Mouse (Mus musculus): Measurements from ENCODE around the gene Olfr550. TPM values are rescaled to one million over a fixed set of nuclear protein-coding genes. Genes with fewer than 3 reads are reported as not detected.

Gene Olfr550
- polyA plus RNA-seq (2012; rRNA removed), result not detected in 2 replicates

DNA sequence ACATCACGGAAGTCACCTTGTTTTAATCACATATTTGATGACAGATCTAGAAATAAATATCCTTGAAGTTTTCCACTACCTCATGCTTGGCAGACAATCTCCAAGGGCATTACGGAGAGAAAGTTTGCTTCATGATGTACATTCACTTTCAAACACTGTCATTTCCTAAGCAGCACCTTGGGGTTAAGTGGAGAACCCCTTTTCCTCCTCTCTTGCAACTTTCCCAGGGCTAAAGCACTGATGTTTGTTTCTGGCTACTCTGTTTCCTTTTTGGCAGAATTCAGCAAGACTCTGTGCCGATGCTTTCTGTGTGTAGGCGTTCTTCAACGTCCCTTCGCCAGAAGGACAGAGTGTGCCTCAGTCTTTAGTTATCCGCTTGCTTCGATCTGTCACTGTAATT lies at the start of gene Olfr550:
Olfr550 (plus strand) TSS at position 301 of the 400 bp plus-strand sequence.
- Histone ChIP-seq H3K27me3 (ENCODE audit: control insufficient read depth, insufficient read depth, low read length) (no peaks in the 10 kb centered on the region), H3K36me3 (ENCODE audit: control insufficient read depth, insufficient read depth, low read length) (no peaks in the 10 kb centered on the region), H3K27ac (ENCODE audit: control insufficient read depth, insufficient read depth, low read depth, low read length) (no peak within 1 kb of the TSS), H3K4me1 (ENCODE audit: control insufficient read depth, insufficient read depth, low read length) (no peaks in the 10 kb centered on the region), H3K4me3 (ENCODE audit: control insufficient read depth, low read depth, low read length) (no peak within 1 kb of the TSS)
- no peak for TF ChIP-seq POLR2A (IDR thresholded peaks at IDR 0.05; ENCODE audit: control insufficient read depth, low read depth, low read length)
- TF ChIP-seq CTCF (IDR thresholded peaks at IDR 0.05; ENCODE audit: control insufficient read depth, insufficient read depth, insufficient replicate concordance, low read depth, low read length), result no peak

DNA sequence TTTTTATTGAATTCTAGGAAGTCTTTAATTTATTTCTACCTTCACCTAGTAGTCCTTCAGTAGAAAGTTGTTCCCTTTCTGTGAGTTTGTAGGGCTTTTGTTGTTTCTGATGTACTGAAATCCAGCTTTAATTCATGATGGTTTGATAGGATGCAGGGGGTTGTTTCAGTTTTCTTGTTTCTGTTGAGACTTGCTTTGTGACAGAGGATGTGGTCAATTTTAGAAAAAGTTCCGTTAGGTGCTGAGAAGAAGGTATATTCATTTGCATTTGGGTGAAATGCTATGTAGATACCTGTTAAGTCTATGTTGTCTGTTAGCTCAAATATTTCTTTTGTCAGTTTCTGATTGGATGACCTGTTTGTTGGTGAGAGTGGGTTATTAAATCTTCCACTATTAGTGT lies 42.2 kb upstream of the Olfr550 start:
- Histone ChIP-seq H3K36me3 (ENCODE audit: control insufficient read depth, insufficient read depth, low read length) (no peaks in the 10 kb centered on the region), H3K27me3 (ENCODE audit: control insufficient read depth, insufficient read depth, low read length) (no peaks in the 10 kb centered on the region), H3K4me1 (ENCODE audit: control insufficient read depth, insufficient read depth, low read length) (no peaks in the 10 kb centered on the region), H3K4me3 (ENCODE audit: control insufficient read depth, low read depth, low read length) (no peak overlapping the region), H3K27ac (ENCODE audit: control insufficient read depth, insufficient read depth, low read depth, low read length) (no peak overlapping the region)
- TF ChIP-seq POLR2A (IDR thresholded peaks at IDR 0.05; ENCODE audit: control insufficient read depth, low read depth, low read length) (no peak), CTCF (IDR thresholded peaks at IDR 0.05; ENCODE audit: control insufficient read depth, insufficient read depth, insufficient replicate concordance, low read depth, low read length) (no peak)

DNA sequence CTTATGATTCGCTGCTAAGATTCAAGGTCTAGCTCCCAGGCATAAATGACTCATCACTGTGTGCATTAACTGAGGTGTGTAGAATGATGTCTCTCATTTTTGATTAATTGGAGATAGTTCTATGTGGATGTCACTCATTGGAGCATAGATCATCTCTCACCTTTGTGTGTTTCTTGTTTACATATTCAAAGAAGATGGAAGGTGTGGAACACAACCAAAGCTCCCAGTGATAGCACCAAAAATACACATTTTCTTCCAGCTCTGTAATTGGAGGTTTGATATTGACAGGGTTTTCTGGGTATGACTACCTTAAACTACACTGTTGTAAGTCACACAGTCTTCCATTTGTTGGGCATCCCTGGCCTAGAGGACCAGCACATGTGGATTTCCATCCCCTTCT lies 36.8 kb upstream of the Olfr550 start, which contains the start of gene Olfr547:
Olfr547 (plus strand) TSS at position 301 of the 400 bp plus-strand sequence.
- no peak within 1 kb of the TSS for H3K4me3 ChIP-seq (ENCODE audit: control insufficient read depth, low read depth, low read length)
- H3K27me3 ChIP-seq (ENCODE audit: control insufficient read depth, insufficient read depth, low read length), result no peaks in the 10 kb centered on the region
- no peak within 1 kb of the TSS for H3K27ac ChIP-seq (ENCODE audit: control insufficient read depth, insufficient read depth, low read depth, low read length)
- H3K36me3 ChIP-seq (ENCODE audit: control insufficient read depth, insufficient read depth, low read length), result no peaks in the 10 kb centered on the region
- no peak for TF ChIP-seq CTCF (IDR thresholded peaks at IDR 0.05; ENCODE audit: control insufficient read depth, insufficient read depth, insufficient replicate concordance, low read depth, low read length)
- no peak for TF ChIP-seq POLR2A (IDR thresholded peaks at IDR 0.05; ENCODE audit: control insufficient read depth, low read depth, low read length)
- H3K4me1 ChIP-seq (ENCODE audit: control insufficient read depth, insufficient read depth, low read length), result no peaks in the 10 kb centered on the region

DNA sequence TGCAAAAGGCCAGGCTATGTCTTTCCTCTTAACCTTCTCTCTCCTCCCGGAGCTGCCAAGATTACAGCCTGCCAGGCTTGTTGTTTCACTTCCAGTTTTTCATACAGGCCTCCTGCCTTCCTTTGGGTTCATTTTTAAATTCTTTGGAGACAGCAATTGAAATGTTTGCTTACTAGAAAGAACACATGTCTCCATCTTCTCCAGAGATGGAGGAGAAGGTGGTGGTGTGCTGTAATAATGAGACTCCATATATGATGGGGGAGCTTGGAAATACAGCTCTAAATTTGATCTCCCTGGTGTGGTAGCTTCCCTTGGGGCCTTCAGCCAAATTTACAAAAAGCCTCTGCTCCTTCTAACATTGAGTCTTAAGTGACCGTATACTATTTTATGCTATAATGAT lies 30.6 kb upstream of the Olfr550 start, which contains the start of gene Olfr548-ps1:
Olfr548-ps1 (plus strand) TSS at position 301 of the 400 bp plus-strand sequence.
- no peak within 1 kb of the TSS for H3K4me3 ChIP-seq (ENCODE audit: control insufficient read depth, low read depth, low read length)
- H3K27ac ChIP-seq (ENCODE audit: control insufficient read depth, insufficient read depth, low read depth, low read length), result no peak within 1 kb of the TSS
- H3K36me3 ChIP-seq (ENCODE audit: control insufficient read depth, insufficient read depth, low read length), result no peaks in the 10 kb centered on the region
- no peaks in the 10 kb centered on the region for H3K4me1 ChIP-seq (ENCODE audit: control insufficient read depth, insufficient read depth, low read length)
- TF ChIP-seq CTCF (IDR thresholded peaks at IDR 0.05; ENCODE audit: control insufficient read depth, insufficient read depth, insufficient replicate concordance, low read depth, low read length) (no peak), POLR2A (IDR thresholded peaks at IDR 0.05; ENCODE audit: control insufficient read depth, low read depth, low read length) (no peak)
- no peaks in the 10 kb centered on the region for H3K27me3 ChIP-seq (ENCODE audit: control insufficient read depth, insufficient read depth, low read length)

DNA sequence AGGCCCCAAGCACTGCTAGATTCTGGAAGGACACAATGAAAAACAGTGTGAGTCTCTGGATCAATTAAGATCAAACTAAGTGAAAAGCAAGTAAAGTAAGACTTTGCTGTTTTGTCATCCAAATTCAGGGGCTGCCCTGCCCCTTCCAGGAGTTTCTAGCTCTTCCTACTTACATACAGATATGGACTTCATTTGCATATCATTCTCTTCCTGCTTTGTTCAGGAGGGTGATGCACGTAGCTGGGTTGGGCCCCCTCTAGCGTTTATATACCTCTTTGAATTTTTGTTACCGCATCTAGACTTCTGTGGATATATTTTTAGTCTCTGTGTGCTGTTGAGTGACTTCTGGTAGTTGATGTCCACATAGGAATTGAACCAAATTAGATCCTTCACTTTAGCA lies 30.0 kb upstream of the Olfr550 start:
- TF ChIP-seq POLR2A (IDR thresholded peaks at IDR 0.05; ENCODE audit: control insufficient read depth, low read depth, low read length) (no peak), CTCF (IDR thresholded peaks at IDR 0.05; ENCODE audit: control insufficient read depth, insufficient read depth, insufficient replicate concordance, low read depth, low read length) (no peak)
- Histone ChIP-seq H3K36me3 (ENCODE audit: control insufficient read depth, insufficient read depth, low read length) (no peaks in the 10 kb centered on the region), H3K27ac (ENCODE audit: control insufficient read depth, insufficient read depth, low read depth, low read length) (no peak overlapping the region), H3K27me3 (ENCODE audit: control insufficient read depth, insufficient read depth, low read length) (no peaks in the 10 kb centered on the region), H3K4me1 (ENCODE audit: control insufficient read depth, insufficient read depth, low read length) (no peaks in the 10 kb centered on the region), H3K4me3 (ENCODE audit: control insufficient read depth, low read depth, low read length) (no peak overlapping the region)

DNA sequence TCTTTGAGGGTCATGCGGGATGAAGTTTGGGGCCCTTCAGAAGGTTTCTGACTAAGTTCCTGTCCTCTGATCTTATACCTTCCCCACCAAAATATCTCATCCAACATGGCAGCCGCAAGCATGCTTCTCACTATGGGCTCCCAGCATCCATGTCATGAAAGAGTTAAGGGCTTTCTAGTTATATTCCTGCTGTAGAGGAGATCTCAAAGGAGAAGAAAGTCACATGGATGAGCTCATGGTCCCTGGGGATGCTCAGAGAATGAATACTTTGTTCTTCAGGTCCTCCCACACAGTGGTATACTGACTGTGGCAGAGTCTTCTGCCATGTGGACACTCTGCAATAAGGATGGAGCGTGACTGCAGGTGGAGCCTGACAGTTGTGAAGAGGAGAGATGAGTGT lies 21.7 kb upstream of the Olfr550 start, which contains the start of gene Olfr549:
Olfr549 (plus strand) TSS at position 301 of the 400 bp plus-strand sequence.
- no peak for TF ChIP-seq POLR2A (IDR thresholded peaks at IDR 0.05; ENCODE audit: control insufficient read depth, low read depth, low read length)
- no peak for TF ChIP-seq CTCF (IDR thresholded peaks at IDR 0.05; ENCODE audit: control insufficient read depth, insufficient read depth, insufficient replicate concordance, low read depth, low read length)
- H3K4me3 ChIP-seq (ENCODE audit: control insufficient read depth, low read depth, low read length), result no peak within 1 kb of the TSS
- H3K36me3 ChIP-seq (ENCODE audit: control insufficient read depth, insufficient read depth, low read length), result no peaks in the 10 kb centered on the region
- H3K27me3 ChIP-seq (ENCODE audit: control insufficient read depth, insufficient read depth, low read length), result no peaks in the 10 kb centered on the region
- no peak within 1 kb of the TSS for H3K27ac ChIP-seq (ENCODE audit: control insufficient read depth, insufficient read depth, low read depth, low read length)
- no peaks in the 10 kb centered on the region for H3K4me1 ChIP-seq (ENCODE audit: control insufficient read depth, insufficient read depth, low read length)

DNA sequence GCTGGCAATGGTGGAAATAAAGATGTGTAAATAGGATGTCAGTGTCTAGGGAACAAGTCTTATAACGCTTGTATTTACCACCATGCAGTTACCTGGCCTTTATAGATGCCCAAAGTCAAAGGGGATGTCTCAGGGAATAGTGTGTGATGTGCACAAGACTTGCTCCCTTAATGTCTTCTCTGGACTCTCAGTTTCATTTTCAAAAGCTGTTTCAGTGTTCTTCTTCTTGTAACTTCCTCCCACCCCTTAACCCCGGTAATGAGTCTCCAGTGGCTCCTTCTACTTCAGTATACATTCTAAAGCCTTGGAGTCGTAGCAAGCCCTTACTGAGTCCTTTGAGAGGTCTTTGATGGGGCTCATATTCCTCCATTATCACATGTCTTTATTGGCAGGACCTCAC lies 18.0 kb upstream of the Olfr550 start:
- Histone ChIP-seq H3K27me3 (ENCODE audit: control insufficient read depth, insufficient read depth, low read length) (no peaks in the 10 kb centered on the region), H3K27ac (ENCODE audit: control insufficient read depth, insufficient read depth, low read depth, low read length) (no peak overlapping the region), H3K4me1 (ENCODE audit: control insufficient read depth, insufficient read depth, low read length) (no peaks in the 10 kb centered on the region), H3K4me3 (ENCODE audit: control insufficient read depth, low read depth, low read length) (no peak overlapping the region), H3K36me3 (ENCODE audit: control insufficient read depth, insufficient read depth, low read length) (no peaks in the 10 kb centered on the region)
- no peak for TF ChIP-seq CTCF (IDR thresholded peaks at IDR 0.05; ENCODE audit: control insufficient read depth, insufficient read depth, insufficient replicate concordance, low read depth, low read length)
- no peak for TF ChIP-seq POLR2A (IDR thresholded peaks at IDR 0.05; ENCODE audit: control insufficient read depth, low read depth, low read length)
